Mouse (Mus musculus) liver, embryonic 12.5 days (tissue): ENCODE measurements around the gene Slc25a35. TPM values are rescaled to one million over a fixed set of nuclear protein-coding genes. Genes with fewer than 3 reads are reported as not detected.
"Not testable (repeated sequence)": the region's sequence is repeated elsewhere in the genome, so short reads cannot be mapped to it uniquely, and the experiment has no call there.

Source experiments
- ATAC-seq: fragments of 200-750 bp; cut with Nextera tagmentation; 2 replicates; pipeline ENCODE4 v1.8.0; 2017; ENCODE audit warnings: moderate number of reproducible peaks, mild to moderate bottlenecking, moderate library complexity
- H3K27ac ChIP-seq: fragments of 300-500 bp; sonication (generic); 2 replicates; pipeline ENCODE4 v1.5.1; 2016; ENCODE audit warnings: mild to moderate bottlenecking
- H3K27me3 ChIP-seq: fragments of 300-500 bp; sonication (generic); replicated peaks from 2 replicates; pipeline ENCODE4 v1.6.1; 2016; ENCODE audit warnings: mild to moderate bottlenecking, moderate library complexity
- H3K36me3 ChIP-seq: fragments of 300-500 bp; sonication (generic); 2 replicates; pipeline ENCODE4 v1.6.1; 2016; ENCODE audit warnings: mild to moderate bottlenecking, moderate library complexity
- H3K4me1 ChIP-seq: fragments of 300-500 bp; sonication (generic); 2 replicates; pipeline ENCODE4 v1.6.1; 2016
- H3K4me2 ChIP-seq: fragments of 300-500 bp; sonication (generic); 2 replicates; pipeline ENCODE4 v1.6.1; 2016; ENCODE audit warnings: mild to moderate bottlenecking, moderate library complexity
- H3K4me3 ChIP-seq: fragments of 300-500 bp; sonication (generic); 2 replicates; pipeline ENCODE4 v1.5.1; 2016; ENCODE audit warnings: mild to moderate bottlenecking, moderate library complexity
- H3K9ac ChIP-seq: fragments of 300-500 bp; sonication (generic); 2 replicates; pipeline ENCODE4 v1.6.1; 2016; ENCODE audit warnings: mild to moderate bottlenecking, moderate library complexity
- H3K9me3 ChIP-seq: fragments of 300-500 bp; sonication (generic); replicated peaks from 2 replicates; pipeline ENCODE4 v1.6.1; 2016; ENCODE audit warnings: mild to moderate bottlenecking, moderate library complexity
- WGBS: fragments of 180-500 bp; shearing (Covaris S2); methylation state at CpG from one replicate; pipeline ENCODE4 v1.1.7; 2016; ENCODE audit not compliant: insufficient replicate concordance; 5-methylcytosine and 5-hydroxymethylcytosine counted together
- polyA plus RNA-seq: library from polyadenylated mRNA; unstranded; fragments of >200 nt; fragmentation: Nextera tagmentation; extraction: Ambion mirVana; gene quantifications from 2 replicates; pipeline ENCODE4 v1.2.1, GENCODE M21; 2016

The Slc25a35 gene
- 0.87 and 0.90 TPM in 2 replicates for polyA plus RNA-seq

- Histone ChIP-seq H3K4me2 (peak within 1 kb of the TSS; percentile 94), H3K36me3 (no peaks in the 10 kb centered on the region), H3K9ac (peak within 1 kb of the TSS; percentile 69), H3K9me3 (no peaks in the 10 kb centered on the region), H3K4me3 (peak within 1 kb of the TSS; percentile 66), H3K4me1 (peaks cover 37% of the 10 kb centered on the region), H3K27ac (peak within 1 kb of the TSS; percentile 74), H3K27me3 (peaks cover 5% of the 10 kb centered on the region; the same call in 1 of the 2 replicates)
- peak; percentile 96 for ATAC-seq
- 3% methylated on average over 50 of the region's 50 CpGs for WGBS
Measured at GRCm38 (mm10) chr11:68967337-68968282, at the start of gene Slc25a35. Slc25a35 (plus strand) TSS chr11:68968131.

- ATAC-seq, result no peak
- peaks cover 29% of the 10 kb centered on the region; the same call in 1 of the 2 replicates for H3K27me3 ChIP-seq
- 62% methylated on average over 3 of the region's 3 CpGs for WGBS
- no peaks in the 10 kb centered on the region for H3K9me3 ChIP-seq
- peaks cover 7% of the 10 kb centered on the region; the same call in 1 of the 2 replicates for H3K4me1 ChIP-seq
- no peak overlapping the region for H3K9ac ChIP-seq
- no peak overlapping the region for H3K4me2 ChIP-seq
- no peaks in the 10 kb centered on the region for H3K36me3 ChIP-seq
- H3K27ac ChIP-seq, result no peak overlapping the region
- no peak overlapping the region for H3K4me3 ChIP-seq
Measured at GRCm38 (mm10) chr11:68923191-68923590, 44.7 kb upstream of the Slc25a35 start.

- H3K4me2 ChIP-seq, result no peak overlapping the region
- no peak for ATAC-seq
Measured at GRCm38 (mm10) chr11:68924749-68925148, 43.2 kb upstream of the Slc25a35 start.

DNA sequence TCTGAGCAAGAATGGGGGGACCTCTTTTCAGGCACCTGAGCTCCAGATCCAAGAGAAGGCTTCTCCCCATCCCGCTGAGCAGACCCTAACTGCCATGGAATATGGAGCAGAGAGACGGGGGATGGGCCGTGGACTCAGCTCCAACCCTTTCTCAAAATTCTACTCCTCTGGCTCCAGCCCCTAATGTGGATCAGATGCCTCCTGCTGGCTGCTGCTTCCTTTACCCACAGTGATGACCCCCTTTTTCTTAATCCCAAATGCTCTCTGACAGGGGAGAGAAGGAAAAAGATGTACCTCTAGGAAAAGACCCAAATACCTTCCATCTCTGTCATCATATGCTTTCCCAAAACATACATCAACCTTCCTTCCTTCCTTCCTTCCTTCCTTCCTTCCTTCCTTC is 41.0 kb upstream of the Slc25a35 start, which contains the start of gene Odf4:
Gene Odf4 (minus strand): TSS at position 101 of the 400 bp plus-strand sequence.
- H3K9ac ChIP-seq, result no peak within 1 kb of the TSS
- peaks cover 7% of the 10 kb centered on the region; the same call in 1 of the 2 replicates for H3K4me1 ChIP-seq
- no peak within 1 kb of the TSS for H3K4me3 ChIP-seq
- 59% methylated on average over 3 of the region's 3 CpGs for WGBS
- ATAC-seq, result no peak
- peaks cover 37% of the 10 kb centered on the region; the same call in 1 of the 2 replicates for H3K27me3 ChIP-seq
- H3K9me3 ChIP-seq, result no peaks in the 10 kb centered on the region
- no peak within 1 kb of the TSS for H3K27ac ChIP-seq
- no peaks in the 10 kb centered on the region for H3K36me3 ChIP-seq
- no peak within 1 kb of the TSS for H3K4me2 ChIP-seq

More at GRCm38 (mm10) chr11:68924749-68925148, 43.2 kb upstream of the Slc25a35 start:
- peaks cover 7% of the 10 kb centered on the region; the same call in 1 of the 2 replicates for H3K4me1 ChIP-seq
- H3K36me3 ChIP-seq, result no peaks in the 10 kb centered on the region
- H3K27ac ChIP-seq, result no peak overlapping the region
- WGBS, result 51% methylated on average over 2 of the region's 2 CpGs
- H3K4me3 ChIP-seq, result no peak overlapping the region
- no peak overlapping the region for H3K9ac ChIP-seq
- no peaks in the 10 kb centered on the region for H3K9me3 ChIP-seq
- H3K27me3 ChIP-seq, result peaks cover 29% of the 10 kb centered on the region; the same call in 1 of the 2 replicates

- Histone ChIP-seq H3K9me3 (no peaks in the 10 kb centered on the region), H3K9ac (no peak overlapping the region), H3K4me1 (peaks cover under 1% of the 10 kb centered on the region; the same call in 1 of the 2 replicates), H3K4me2 (no peak overlapping the region), H3K27ac (no peak overlapping the region), H3K4me3 (no peak overlapping the region), H3K36me3 (no peaks in the 10 kb centered on the region), H3K27me3 (peaks cover 29% of the 10 kb centered on the region; the same call in 1 of the 2 replicates)
- no peak for ATAC-seq
- WGBS, result 67% methylated on average over 6 of the region's 6 CpGs
Measured at GRCm38 (mm10) chr11:68929947-68930346, 38.0 kb upstream of the Slc25a35 start.

GRCm38 (mm10) chr11:68933885-68934507 is 33.9 kb upstream of the Slc25a35 start:
- Histone ChIP-seq H3K27me3 (peaks cover 11% of the 10 kb centered on the region; the same call in 1 of the 2 replicates), H3K9me3 (no peaks in the 10 kb centered on the region), H3K4me3 (no peak overlapping the region), H3K4me2 (no peak overlapping the region), H3K4me1 (0 out of 2 replicates have a peak, but pooled peaks cover 3% of the 10 kb centered on the region), H3K36me3 (no peaks in the 10 kb centered on the region), H3K9ac (no peak overlapping the region), H3K27ac (no peak overlapping the region)
- ATAC-seq, result no peak
- WGBS, result 68% methylated on average over 5 of the region's 5 CpGs

DNA sequence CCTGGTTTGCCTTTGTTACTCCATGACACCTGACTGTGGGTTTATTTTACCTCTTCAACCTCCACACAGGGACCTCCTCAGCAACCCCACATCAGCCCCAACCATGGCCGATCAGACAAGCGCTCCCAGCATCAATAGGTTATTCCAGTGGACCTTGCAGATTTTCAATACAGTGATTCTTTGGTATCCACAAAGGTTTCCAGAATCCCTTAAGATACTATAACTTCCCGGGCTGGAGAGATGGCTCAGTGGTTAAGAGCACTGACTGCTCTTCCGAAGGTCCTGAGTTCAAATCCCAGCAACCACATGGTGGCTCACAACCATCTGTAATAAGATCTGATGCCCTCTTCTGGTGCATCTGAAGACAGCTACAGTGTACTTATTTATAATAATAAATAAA is 31.0 kb upstream of the Slc25a35 start:
- ATAC-seq, H3K4me2 ChIP-seq: not testable (repeated sequence)
- WGBS, result 79% methylated on average over 4 of the region's 4 CpGs

DNA sequence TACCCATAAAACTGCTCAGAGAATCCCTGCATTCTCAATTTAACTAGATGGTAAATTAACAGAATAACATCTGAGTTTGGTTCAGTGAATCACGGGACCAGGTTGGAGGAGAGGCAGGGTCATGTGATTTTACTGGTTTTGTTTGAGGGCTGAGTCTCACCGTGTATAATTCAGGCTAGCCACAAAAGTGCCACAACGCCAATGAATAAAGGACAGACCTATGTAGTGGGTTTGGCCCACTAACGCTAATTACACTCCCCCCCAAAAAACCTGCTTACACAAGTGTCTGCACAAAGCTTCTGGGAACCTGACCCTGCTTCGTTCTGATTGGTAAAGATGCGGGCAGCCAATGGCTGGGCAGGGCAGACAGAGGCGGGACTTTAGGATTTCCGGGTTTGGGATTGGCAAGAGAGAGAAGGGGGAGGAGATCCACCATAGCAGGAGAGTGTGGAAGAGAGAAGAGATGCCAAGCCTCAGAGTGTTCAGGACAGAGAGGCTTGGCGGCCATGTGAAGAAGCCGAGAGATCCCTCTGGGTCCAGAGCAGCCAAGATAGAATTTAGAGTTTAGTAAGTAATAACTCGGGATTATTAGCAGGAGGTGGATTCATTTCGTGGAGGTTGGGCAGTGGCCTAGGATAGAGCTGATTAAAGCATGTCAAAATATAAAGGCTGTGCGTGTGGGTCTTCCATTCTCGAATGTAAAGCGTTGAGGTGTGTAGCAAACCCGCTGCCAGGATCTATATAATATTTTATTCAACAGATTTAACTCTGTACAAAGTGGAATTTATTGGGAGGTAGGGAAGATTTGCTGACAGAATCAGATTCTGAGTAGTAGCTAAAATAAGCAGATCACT is 28.3 kb upstream of the Slc25a35 start:
- Histone ChIP-seq H3K9me3 (no peaks in the 10 kb centered on the region), H3K4me3 (peak overlapping the region; percentile 56), H3K27ac (no peak overlapping the region), H3K4me2 (peak overlapping the region; percentile 70), H3K4me1 (peaks cover 18% of the 10 kb centered on the region), H3K9ac (peak overlapping the region; percentile 63), H3K36me3 (no peaks in the 10 kb centered on the region), H3K27me3 (no peaks in the 10 kb centered on the region)
- WGBS, result 6% methylated on average over 16 of the region's 16 CpGs
- ATAC-seq, result peak; percentile 99

More for the DNA sequence above, 31.0 kb upstream of the Slc25a35 start:
- not testable (repeated sequence) for H3K36me3 ChIP-seq, H3K27me3 ChIP-seq, H3K4me3 ChIP-seq, H3K27ac ChIP-seq, H3K9me3 ChIP-seq, H3K9ac ChIP-seq
- H3K4me1 ChIP-seq, result peaks cover 18% of the 10 kb centered on the region

DNA sequence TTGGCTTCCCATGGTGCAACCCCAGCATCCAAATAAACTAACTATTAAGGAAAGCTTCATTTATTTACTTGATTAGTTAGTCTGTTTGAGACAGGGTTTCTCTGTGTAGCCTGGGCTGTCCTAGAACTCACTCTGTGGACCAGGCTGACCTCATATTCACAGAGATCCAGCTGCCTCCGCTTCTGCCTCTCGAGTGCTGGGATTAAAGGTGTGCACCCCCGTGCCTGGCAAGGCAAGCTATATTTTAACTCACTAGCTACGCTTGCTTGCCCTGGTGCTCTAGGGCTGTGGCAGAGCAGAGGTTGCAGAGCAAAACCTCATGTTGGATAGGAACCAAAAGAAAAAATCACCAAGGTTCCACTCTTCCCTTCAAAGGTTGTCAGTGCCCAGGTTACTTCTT is 27.4 kb upstream of the Slc25a35 start:
- 56% methylated on average over 4 of the region's 4 CpGs for WGBS
- H3K4me3 ChIP-seq, result peak overlapping the region; percentile 56

DNA sequence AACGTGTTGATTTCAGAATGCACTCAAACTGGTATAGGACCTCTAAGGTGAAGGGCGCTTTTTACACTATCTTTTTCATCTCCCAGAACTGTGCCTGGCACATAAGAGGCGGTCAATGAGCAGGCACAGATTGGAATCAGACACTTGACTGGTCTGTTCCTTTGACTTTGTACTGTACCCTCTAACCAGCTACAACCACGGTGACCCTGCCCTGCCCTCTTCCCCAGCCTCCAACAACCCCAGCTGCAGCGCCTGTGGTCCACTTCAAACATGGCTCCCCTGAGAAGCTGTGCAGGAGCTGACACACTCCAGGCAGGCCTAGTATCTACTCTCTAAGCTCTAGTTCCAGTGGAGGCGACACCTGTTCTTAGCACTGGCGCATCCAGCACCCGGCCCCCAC is 25.2 kb upstream of the Slc25a35 start:
- Histone ChIP-seq H3K27ac (no peak overlapping the region), H3K4me3 (no peak overlapping the region), H3K4me2 (no peak overlapping the region), H3K27me3 (peaks cover 18% of the 10 kb centered on the region), H3K4me1 (peaks cover 23% of the 10 kb centered on the region), H3K9me3 (no peaks in the 10 kb centered on the region), H3K9ac (no peak overlapping the region), H3K36me3 (no peaks in the 10 kb centered on the region)
- ATAC-seq, result no peak
- 73% methylated on average over 8 of the region's 8 CpGs for WGBS

More for the DNA sequence above, 27.4 kb upstream of the Slc25a35 start:
- Histone ChIP-seq H3K9me3 (no peaks in the 10 kb centered on the region), H3K27me3 (no peaks in the 10 kb centered on the region), H3K27ac (no peak overlapping the region), H3K36me3 (no peaks in the 10 kb centered on the region), H3K4me2 (peak overlapping the region; percentile 70), H3K9ac (no peak overlapping the region), H3K4me1 (peaks cover 18% of the 10 kb centered on the region)
- no peak for ATAC-seq

- ATAC-seq, result no peak
- Histone ChIP-seq H3K27ac (no peak overlapping the region), H3K9ac (no peak overlapping the region), H3K9me3 (no peaks in the 10 kb centered on the region), H3K4me3 (no peak overlapping the region), H3K4me2 (no peak overlapping the region), H3K36me3 (no peaks in the 10 kb centered on the region), H3K27me3 (peaks cover 19% of the 10 kb centered on the region), H3K4me1 (peaks cover 9% of the 10 kb centered on the region)
- WGBS, result 39% methylated on average over 2 of the region's 2 CpGs
Measured at GRCm38 (mm10) chr11:68945245-68945644, 22.7 kb upstream of the Slc25a35 start.
